Mouse (Mus musculus) liver, postnatal 0 days (tissue): Measurements from ENCODE around the gene Slco1c1. TPM values are rescaled to one million over a fixed set of nuclear protein-coding genes. Genes with fewer than 3 reads are reported as not detected.

Source experiments
- ATAC-seq: fragments of 200-750 bp; cut with Nextera tagmentation; 2 replicates; pipeline ENCODE4 v1.8.0; 2017; ENCODE audit warnings: mild to moderate bottlenecking, moderate library complexity
- DNase-seq: peaks from one replicate; pipeline ENCODE4 v3.0.0-alpha.2; 2016
- H3K27ac ChIP-seq: fragments of 300-500 bp; sonication (generic); 2 replicates; pipeline ENCODE4 v1.5.1; 2014; ENCODE audit warnings: antibody characterized with exemption, moderate library complexity, mild to moderate bottlenecking, low read depth
- H3K27me3 ChIP-seq: fragments of 300-500 bp; sonication (generic); 2 replicates; pipeline ENCODE4 v1.6.1; 2014; ENCODE audit warnings: low read length, control low read depth, mixed read lengths; ENCODE audit not compliant: insufficient read depth
- H3K36me3 ChIP-seq: fragments of 300-500 bp; sonication (generic); replicated peaks from 2 replicates; pipeline ENCODE4 v1.6.1; 2014; ENCODE audit warnings: mild to moderate bottlenecking, control low read depth, low read length, moderate library complexity, mixed read lengths; ENCODE audit not compliant: insufficient read depth
- H3K4me1 ChIP-seq: fragments of 300-500 bp; sonication (generic); 2 replicates; pipeline ENCODE4 v1.6.1; 2014; ENCODE audit warnings: antibody characterized with exemption, mild to moderate bottlenecking, control low read depth; ENCODE audit not compliant: insufficient read depth
- H3K4me2 ChIP-seq: fragments of 300-500 bp; sonication (generic); 2 replicates; pipeline ENCODE4 v1.6.1; 2014; ENCODE audit warnings: low read depth, mild to moderate bottlenecking, low read length, moderate library complexity, mixed read lengths
- H3K4me3 ChIP-seq: fragments of 300-500 bp; sonication (generic); 2 replicates; pipeline ENCODE4 v1.5.1; 2014; ENCODE audit warnings: low read depth, low read length
- H3K9ac ChIP-seq: fragments of 300-500 bp; sonication (generic); replicated peaks from 2 replicates; pipeline ENCODE4 v1.6.1; 2014; ENCODE audit warnings: mild to moderate bottlenecking, moderate library complexity
- H3K9me3 ChIP-seq: fragments of 300-500 bp; sonication (generic); 2 replicates; pipeline ENCODE4 v1.6.1; 2016; ENCODE audit warnings: mild to moderate bottlenecking, control low read depth, low read length, mixed read lengths
- CTCF ChIP-seq: sonication (generic); IDR thresholded peaks from 2 replicates; pipeline ENCODE4 v1.5.1; 2016; ENCODE audit warnings: antibody characterized with exemption, low read depth
- EP300 ChIP-seq: IDR thresholded peaks from 2 replicates; pipeline ENCODE4 v1.6.1; 2016; ENCODE audit warnings: antibody characterized with exemption, low read depth, mild to moderate bottlenecking
- WGBS: fragments of 180-500 bp; shearing (Covaris S2); extraction: QIAGEN DNeasy Blood & Tissue Kit; methylation state at CpG from one replicate; pipeline ENCODE4 v1.1.7; 2014; ENCODE audit not compliant: insufficient replicate concordance; 5-methylcytosine and 5-hydroxymethylcytosine counted together
- polyA plus RNA-seq: library from polyadenylated mRNA; unstranded; fragments of >200 nt; fragmentation: Nextera tagmentation; extraction: Ambion mirVana; gene quantifications from 2 replicates; pipeline ENCODE4 v1.2.1, GENCODE M21; 2015

Slco1c1 gene
- 0.05 TPM in 1 of 2 replicates, not detected in the other for polyA plus RNA-seq

- Histone ChIP-seq H3K9ac (no peak within 1 kb of the TSS), H3K27ac (no peak within 1 kb of the TSS), H3K9me3 (no peaks in the 10 kb centered on the region), H3K4me1 (no peaks in the 10 kb centered on the region), H3K4me3 (no peak within 1 kb of the TSS), H3K36me3 (no peaks in the 10 kb centered on the region), H3K4me2 (no peak within 1 kb of the TSS), H3K27me3 (no peaks in the 10 kb centered on the region)
- DNase-seq (no peak), ATAC-seq (no peak)
- 52% methylated on average over 2 of the region's 2 CpGs for WGBS
- TF ChIP-seq EP300, result no peak
- no peak for TF ChIP-seq CTCF
Observed at GRCm38 (mm10) chr6:141523747-141524640, at the start of gene Slco1c1. Gene Slco1c1 (plus strand): TSS chr6:141524368.

- H3K36me3 ChIP-seq, result no peaks in the 10 kb centered on the region
- H3K9me3 ChIP-seq, result no peaks in the 10 kb centered on the region
- ATAC-seq (no peak), DNase-seq (no peak)
- H3K9ac ChIP-seq, result no peak overlapping the region
- H3K27ac ChIP-seq, result no peak overlapping the region
- no peak overlapping the region for H3K4me2 ChIP-seq
- no peak for TF ChIP-seq EP300
- H3K27me3 ChIP-seq, result no peaks in the 10 kb centered on the region
- WGBS, result 39% methylated on average over 3 of the region's 3 CpGs
- no peaks in the 10 kb centered on the region for H3K4me1 ChIP-seq
- no peak overlapping the region for H3K4me3 ChIP-seq
Observed at GRCm38 (mm10) chr6:141474696-141475095, 49.5 kb upstream of the Slco1c1 start.

GRCm38 (mm10) chr6:141485302-141486021 lies 38.7 kb upstream of the Slco1c1 start:
- Histone ChIP-seq H3K4me2 (no peak overlapping the region), H3K4me3 (no peak overlapping the region), H3K9me3 (no peaks in the 10 kb centered on the region), H3K4me1 (no peaks in the 10 kb centered on the region), H3K27me3 (no peaks in the 10 kb centered on the region), H3K27ac (no peak overlapping the region), H3K9ac (no peak overlapping the region), H3K36me3 (no peaks in the 10 kb centered on the region)
- TF ChIP-seq EP300 (no peak), CTCF (no peak)
- DNase-seq (no peak), ATAC-seq (no peak)
- 67% methylated on average over 10 of the region's 10 CpGs for WGBS

GRCm38 (mm10) chr6:141487266-141487665 lies 36.9 kb upstream of the Slco1c1 start:
- H3K9me3 ChIP-seq, result no peaks in the 10 kb centered on the region
- TF ChIP-seq EP300 (no peak), CTCF (peak; percentile 56)
- ATAC-seq (no peak), DNase-seq (no peak)
- no peak overlapping the region for H3K27ac ChIP-seq
- H3K27me3 ChIP-seq, result no peaks in the 10 kb centered on the region
- H3K4me1 ChIP-seq, result no peaks in the 10 kb centered on the region
- H3K9ac ChIP-seq, result no peak overlapping the region
- H3K4me2 ChIP-seq, result no peak overlapping the region
- no peak overlapping the region for H3K4me3 ChIP-seq
- 75% methylated on average over 7 of the region's 7 CpGs for WGBS
- no peaks in the 10 kb centered on the region for H3K36me3 ChIP-seq

- H3K27me3 ChIP-seq, result no peaks in the 10 kb centered on the region
- no peak overlapping the region for H3K27ac ChIP-seq
- H3K9me3 ChIP-seq, result no peaks in the 10 kb centered on the region
- no peak overlapping the region for H3K4me2 ChIP-seq
- H3K4me3 ChIP-seq, result no peak overlapping the region
- H3K4me1 ChIP-seq, result no peaks in the 10 kb centered on the region
- ATAC-seq (no peak), DNase-seq (peak; percentile 54)
- H3K36me3 ChIP-seq, result no peaks in the 10 kb centered on the region
- no peak overlapping the region for H3K9ac ChIP-seq
- 19% methylated on average over 11 of the region's 11 CpGs for WGBS
- TF ChIP-seq EP300 (no peak), CTCF (peak; percentile 72)
Observed at GRCm38 (mm10) chr6:141488619-141489018, 35.5 kb upstream of the Slco1c1 start.

GRCm38 (mm10) chr6:141494909-141495308 lies 29.3 kb upstream of the Slco1c1 start:
- Histone ChIP-seq H3K4me2 (no peak overlapping the region), H3K9me3 (no peaks in the 10 kb centered on the region), H3K4me3 (no peak overlapping the region), H3K27ac (no peak overlapping the region), H3K27me3 (no peaks in the 10 kb centered on the region), H3K36me3 (no peaks in the 10 kb centered on the region), H3K4me1 (no peaks in the 10 kb centered on the region), H3K9ac (no peak overlapping the region)
- no peak for TF ChIP-seq CTCF
- no peak for TF ChIP-seq EP300
- DNase-seq (no peak), ATAC-seq (no peak)
- 76% methylated on average over 4 of the region's 4 CpGs for WGBS
